Mouse (Mus musculus) monocyte, adult 5-6 weeks (primary cell): ENCODE measurements at regions not wholly inside any gene's neighbourhood (a gene's known extent, or its start where the extent isn't known, plus 50 kb on each side); places are given as distances from the start of the nearest gene placed in this dataset.
A peak's percentile ranks its signal among the peaks of the same experiment; 100 is the strongest.

Experiments
- ATAC-seq: fragments of 153-309, 156-312 bp; replicated peaks from 2 replicates; pipeline ENCODE4 v1.8.0; 2017; ENCODE audit warnings: mild to moderate bottlenecking; ENCODE audit not compliant: low TSS enrichment, insufficient number of reproducible peaks, severe bottlenecking, poor library complexity, low FRiP score

DNA sequence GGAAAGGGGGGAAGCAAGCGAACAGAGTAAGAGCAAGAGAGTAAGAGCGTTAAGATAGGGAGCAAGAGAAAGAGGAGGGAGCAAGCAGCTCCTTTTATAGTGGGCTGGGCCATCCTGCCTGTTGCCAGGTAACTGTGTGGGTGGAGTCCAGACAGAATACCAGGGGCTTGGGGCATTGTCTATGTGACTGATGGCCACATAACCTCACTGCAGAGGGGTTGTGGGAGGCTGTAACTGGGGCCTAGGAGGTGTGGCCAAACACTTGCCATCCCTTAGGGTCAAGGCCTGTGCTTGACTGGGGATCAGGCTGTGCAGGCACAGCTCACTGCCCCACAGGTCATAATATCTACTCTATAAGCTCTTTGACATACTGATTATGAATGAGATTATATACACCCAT, 76.2 kb upstream of the Abca1 start:
- no peak for ATAC-seq

DNA sequence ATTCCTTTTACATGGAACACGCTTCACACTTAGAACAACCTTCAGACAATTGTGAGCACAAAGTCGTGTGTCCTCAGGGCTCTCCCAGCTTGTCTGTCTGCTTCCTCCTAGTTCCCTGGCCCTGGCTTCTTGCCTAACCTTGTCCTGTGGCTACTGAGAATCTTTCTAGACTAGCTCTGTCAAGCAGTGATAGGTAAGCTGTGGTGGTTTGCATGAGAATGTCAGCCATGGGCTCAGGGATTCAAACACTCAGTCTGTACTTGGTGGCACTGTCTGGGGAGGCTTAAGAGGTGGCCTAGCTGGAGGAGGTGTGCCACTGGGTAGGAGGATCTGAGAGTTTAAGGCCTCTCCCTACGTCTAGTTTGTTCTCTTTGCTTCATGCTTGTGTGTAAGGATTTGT, 72.7 kb upstream of the Abca1 start:
- no peak for ATAC-seq

DNA sequence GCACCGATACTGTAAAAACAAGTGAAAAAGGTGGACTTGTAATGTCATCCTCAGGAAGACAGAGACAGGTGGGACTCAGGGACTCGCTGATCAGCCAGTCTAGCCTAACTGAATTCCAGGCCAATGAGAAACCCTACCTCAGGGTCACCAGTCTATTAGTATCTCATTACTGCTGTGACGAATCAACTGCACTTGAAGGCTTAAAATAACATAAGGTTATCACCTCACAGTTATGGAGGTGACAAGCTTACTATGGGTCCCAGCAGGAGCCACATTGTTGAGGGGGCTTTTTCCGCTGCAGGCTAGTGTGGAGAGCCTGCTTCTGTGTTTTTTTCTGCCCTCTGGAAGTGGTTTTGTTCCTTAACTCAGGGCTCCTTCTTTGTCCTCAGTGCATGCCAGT, 72.2 kb upstream of the Abca1 start:
- no peak for ATAC-seq

DNA sequence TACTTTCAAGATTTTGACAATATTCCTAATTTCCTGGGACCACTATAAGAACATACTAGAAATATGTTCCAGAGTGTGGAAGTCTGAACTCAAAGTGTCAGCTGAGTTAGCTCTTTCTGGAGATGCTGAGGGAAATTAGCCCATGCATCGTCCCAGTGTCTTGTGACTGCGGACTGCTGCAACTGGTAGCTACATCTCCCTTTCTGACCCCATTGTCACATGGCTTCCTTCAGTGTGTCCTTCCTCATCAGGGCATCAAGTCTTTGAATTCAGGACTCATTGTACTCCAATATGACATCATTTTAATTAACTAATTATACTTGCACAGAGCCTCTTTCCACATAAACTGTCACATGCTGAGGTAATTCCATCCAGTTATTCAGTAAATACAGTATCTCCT, 71.4 kb upstream of the Abca1 start:
- ATAC-seq: no peak

DNA sequence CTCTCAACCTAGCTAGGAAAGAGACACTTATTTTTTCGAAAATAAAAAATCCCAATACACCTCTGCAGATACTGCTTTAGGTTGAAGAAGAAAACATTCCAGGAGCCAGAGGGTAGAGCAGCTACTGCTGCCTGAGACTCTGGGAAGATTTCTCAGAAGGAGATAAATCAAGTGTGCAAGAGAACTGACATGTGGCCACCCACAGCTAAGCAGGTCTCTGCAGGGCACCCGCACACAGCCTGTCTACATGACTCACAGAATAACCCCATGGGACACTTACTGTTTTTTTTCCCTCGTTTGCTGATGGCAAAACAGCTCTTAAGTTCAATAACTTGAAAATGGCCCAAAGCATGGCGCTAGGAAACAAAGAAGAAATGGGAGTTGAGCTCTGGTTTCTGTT, 68.7 kb upstream of the Abca1 start:
- ATAC-seq: no peak

DNA sequence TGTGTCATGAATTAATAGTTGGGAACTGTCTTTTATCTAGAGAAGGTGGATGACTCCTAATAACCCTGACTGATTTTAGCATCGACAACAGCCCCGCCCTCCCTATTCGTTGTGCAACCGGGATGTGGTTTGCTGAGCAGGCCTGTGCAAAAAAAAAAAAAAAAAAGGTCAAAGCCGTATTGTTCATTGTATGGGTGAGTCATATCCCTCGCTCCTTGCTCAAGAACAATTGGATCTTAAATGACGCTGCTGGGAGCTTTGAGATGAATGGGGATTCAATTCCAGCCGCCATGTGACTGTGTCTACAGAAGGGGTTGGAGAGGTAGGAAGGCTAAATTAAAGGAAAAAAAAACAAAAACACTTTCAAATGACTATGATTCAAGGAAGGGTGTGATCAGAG, 68.1 kb upstream of the Abca1 start:
- ATAC-seq: peak; percentile 98

DNA sequence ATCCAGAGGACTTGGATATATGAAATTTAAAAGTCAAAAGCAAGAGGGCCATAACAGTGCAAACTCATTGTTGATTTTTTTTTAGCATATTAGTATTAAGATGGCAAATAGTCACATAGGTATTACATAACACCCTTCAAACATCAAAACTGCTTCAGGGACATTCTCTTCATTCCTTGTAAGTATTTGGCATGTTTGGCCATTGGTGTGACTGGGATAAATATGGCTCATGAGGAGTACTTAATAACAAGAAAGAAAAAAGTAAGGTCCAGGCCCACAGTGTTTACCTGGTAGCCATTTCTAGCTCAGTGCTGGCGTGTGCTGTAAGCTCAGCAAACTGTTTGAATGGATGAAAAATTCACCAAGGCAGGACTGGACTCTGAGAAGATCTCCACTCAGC, 67.4 kb upstream of the Abca1 start:
- no peak for ATAC-seq

DNA sequence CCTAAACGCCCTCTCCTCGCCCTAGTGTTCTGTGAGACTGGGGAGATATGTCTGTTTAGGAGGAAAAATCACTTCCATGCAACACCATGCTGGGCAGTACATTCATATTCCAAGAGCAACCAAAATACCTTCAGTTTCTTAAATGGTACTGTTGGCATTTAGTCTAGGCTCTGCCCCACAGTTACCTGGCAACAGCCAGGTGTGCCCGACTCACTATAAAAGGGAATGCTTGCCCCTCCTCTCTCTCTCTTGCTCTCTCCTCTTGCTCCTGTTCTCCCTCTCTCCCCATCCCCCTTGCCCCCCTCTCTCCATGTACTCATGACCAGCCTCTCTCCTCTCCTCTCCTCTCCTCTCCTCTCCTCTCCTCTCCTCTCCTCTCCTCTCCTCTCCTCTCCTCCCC, 66.7 kb upstream of the Abca1 start:
- ATAC-seq: no peak

DNA sequence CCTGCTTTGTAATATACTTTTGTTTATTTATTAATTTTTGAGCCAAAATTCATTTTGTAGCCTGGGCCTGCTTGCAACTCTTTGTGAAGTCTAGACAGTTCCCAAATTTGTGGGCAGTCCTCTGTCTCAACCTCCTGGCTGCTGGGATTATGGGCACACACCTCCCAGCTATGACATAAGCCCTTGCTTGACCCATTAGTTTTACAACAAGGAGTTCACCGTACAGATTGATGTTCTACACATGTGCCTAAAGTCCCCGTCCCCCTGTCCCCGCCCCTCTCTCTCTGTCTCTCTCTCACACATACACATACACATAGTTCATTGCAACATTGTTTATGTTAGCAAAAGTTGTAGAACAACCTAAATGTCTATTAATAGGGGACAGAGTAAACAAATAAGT, 63.7 kb upstream of the Abca1 start:
- no peak for ATAC-seq

DNA sequence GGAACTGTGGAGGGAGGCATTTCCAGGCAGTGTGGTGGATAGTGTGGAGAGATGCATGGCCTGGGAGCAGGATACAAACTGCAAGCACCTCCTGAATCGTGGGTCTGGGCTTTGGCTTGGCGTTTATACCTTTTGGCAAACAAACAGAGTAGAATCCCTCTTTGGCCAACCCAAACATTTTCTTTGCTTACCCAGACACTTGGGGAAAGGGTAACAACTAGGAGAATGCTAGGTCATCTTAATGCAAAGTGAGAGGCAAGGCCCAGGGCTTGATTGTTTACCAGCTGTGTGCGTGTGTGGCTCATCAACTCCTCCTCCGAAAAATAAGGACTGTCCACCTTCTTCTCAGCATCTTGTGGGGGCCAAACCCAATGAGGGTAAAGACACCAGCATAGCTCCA, 61.1 kb upstream of the Abca1 start:
- no peak for ATAC-seq

DNA sequence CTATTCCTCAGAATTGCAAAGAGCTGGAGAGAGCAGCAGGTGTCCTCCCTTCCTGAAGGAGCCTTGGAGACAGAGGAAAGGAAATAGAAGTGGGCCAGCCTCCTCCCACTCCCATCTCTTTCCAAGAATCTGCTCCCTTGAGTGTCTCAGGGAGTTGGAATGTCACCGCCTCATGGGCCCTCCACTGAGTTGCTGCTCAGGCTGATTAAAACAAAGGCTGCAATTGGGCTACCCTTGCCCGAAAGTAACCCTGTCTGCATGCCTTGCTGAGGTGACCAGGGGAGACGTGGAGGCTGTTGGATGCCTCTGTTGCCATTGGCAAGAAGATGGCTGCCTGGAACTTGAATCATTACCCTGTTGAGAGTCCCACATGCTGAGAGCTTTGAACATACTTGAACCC, 59.7 kb upstream of the Abca1 start:
- ATAC-seq: no peak

DNA sequence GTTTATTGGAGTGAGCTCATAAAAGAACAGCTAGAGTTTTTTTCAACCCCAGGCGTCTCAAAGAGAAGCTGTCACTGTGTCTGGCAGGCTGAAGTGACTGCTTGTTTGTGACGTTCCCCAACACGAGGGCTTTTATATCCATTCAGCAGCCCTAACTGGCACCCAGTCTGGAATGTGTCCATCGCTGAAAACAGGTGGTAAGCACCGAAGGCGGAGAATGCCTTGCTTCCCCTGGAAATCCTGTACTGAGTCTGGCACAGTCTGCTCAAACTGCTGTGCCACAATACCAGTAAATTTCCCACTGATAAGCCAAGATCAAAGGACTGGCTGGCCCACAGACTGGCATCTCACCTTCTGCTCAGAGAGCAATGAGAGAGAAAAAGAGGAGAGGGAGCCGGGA, 59.1 kb upstream of the Abca1 start:
- ATAC-seq: no peak

DNA sequence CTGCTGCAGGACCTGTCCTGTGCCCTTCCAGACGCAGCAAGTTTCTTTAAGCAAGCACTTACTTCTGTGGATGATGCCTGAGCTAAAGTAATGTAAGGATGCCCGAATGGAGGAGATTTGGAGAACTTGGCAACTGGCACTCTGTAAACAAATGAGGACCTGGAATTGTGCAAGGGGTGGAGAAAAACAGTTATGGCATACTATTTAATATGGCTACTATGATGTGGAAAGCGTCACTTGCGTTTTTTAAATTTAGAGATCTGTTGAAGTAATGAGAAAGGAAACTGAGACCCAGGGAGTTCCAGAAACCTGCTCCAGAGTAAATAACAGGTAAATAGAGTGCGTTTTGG, 58.6 kb upstream of the Abca1 start:
- peak; percentile 57 for ATAC-seq

DNA sequence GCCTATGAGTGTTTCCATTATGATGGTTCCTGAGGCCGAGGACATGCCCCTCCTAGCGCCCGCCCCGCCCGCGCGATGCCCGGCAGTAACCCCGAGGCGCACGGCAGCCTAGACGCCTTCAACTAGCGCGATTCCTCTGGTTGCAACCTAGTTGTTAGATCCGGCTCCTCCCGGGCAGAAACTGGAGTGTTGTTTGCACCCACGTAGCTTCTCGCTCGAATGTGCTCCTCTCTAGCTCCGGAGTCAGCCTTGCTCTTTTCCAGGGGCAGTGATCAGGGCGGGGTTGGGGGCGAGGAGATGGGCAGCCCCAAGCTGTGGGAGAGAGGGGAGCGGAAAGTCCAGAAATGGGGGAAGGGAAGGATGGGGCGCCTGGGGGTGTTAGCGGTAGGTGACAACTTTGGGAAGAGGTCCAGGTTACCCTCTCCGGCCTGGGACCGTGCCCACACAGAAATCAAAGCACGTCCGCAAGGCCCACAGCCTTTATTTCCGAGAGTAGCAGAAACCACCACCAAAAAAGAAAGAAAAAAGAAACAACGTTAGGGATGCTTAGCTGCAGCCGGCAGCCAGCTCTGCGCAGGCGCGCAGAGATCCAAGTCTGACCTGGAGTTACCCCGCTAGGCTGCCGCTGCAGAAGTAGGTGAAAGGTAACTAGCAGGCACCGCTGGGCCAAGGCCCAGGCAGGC, 58.1 kb upstream of the Abca1 start:
- peak; percentile 77 for ATAC-seq

DNA sequence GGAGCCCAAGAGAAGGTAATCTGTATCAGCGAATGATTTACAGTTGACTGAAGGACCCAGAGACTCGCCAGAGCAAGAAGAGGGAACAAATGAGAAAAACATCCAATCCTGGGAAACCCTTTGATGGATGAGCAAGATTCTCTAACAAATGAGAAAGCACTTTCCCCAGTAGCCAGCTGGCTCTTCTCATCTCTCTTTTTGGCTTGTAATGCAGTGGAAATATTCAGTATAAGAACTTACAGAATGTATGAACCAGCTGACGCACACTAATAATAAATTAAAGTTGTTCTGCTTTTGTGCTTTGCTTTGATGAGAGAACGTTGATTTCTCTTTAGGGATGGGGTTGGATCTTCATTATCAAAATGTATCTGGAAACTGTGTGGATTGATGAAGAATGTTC, 52.8 kb upstream of the Abca1 start:
- no peak for ATAC-seq

DNA sequence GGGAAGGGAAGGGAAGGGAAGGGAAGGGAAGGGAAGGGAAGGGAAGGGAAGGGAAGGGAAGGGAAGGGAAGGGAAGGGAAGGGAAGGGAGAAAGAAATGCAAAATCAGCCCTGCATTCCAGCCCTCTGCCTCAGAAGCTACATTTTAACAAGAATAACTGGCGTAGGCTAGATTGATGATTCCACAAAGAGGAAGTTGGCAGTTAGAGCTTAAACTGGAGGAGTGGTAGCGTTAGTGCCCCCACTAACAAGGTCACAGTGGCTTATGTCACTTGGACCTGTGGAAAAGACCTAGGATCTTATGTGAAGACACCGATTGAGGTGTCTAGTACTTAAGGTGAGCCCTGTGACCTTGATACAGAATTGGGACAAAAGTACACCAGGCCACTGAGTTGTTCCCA, 51.0 kb upstream of the Abca1 start:
- no peak for ATAC-seq
